Mouse (Mus musculus) layer of hippocampus, adult 9-11 months (tissue): ENCODE measurements at regions not wholly inside any gene's neighbourhood (a gene's known extent, or its start where the extent isn't known, plus 50 kb on each side); places are given as distances from the start of the nearest gene placed in this dataset.

Source experiments
- DNase-seq: peaks from one replicate; pipeline ENCODE4 v3.0.0; 2022

DNA sequence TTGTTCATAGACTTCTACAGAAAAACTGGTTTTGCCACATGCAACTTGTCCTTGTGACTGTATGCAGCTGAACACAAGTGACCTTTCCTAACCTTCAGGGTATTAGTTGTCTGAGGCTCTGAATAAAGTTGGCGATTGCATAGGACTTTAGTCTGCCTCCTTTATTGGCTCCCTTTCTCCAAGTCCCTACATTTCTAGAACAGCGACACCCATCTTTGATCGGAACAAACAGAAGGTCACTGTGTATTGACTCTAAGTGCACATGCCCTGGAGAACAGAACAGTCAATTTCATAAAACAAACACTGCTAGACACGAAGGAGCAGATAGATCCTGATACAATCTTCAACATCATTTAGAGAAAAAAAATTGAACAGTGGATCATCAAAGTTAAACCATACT lies 60.2 kb upstream of the Rbms3 start:
- no peak for DNase-seq
